Mouse (Mus musculus) midbrain, postnatal 0 days (tissue): Measurements from ENCODE around the gene Haao. TPM values are rescaled to one million over a fixed set of nuclear protein-coding genes. Genes with fewer than 3 reads are reported as not detected.
A peak's percentile ranks its signal among the peaks of the same experiment; 100 is the strongest.
"Not testable (repeated sequence)": the region's sequence is repeated elsewhere in the genome, so short reads cannot be mapped to it uniquely, and the experiment has no call there.

Source experiments
- ATAC-seq: fragments of 200-750 bp; cut with Nextera tagmentation; 2 replicates; pipeline ENCODE4 v1.8.0; 2017; ENCODE audit warnings: moderate number of reproducible peaks, mild to moderate bottlenecking, moderate TSS enrichment, moderate library complexity; ENCODE audit not compliant: low FRiP score
- DNase-seq: peaks from one replicate; pipeline ENCODE4 v3.0.0-alpha.2; 2015; ENCODE audit warnings: low spot score
- H3K27ac ChIP-seq: fragments of 300-500 bp; sonication (generic); 2 replicates; pipeline ENCODE4 v1.5.1; 2014; ENCODE audit warnings: low read depth, mild to moderate bottlenecking, low read length, mixed read lengths
- H3K27me3 ChIP-seq: fragments of 300-500 bp; sonication (generic); 2 replicates; pipeline ENCODE4 v1.6.1; 2014; ENCODE audit warnings: low read length, control low read depth, mixed read lengths; ENCODE audit not compliant: insufficient read depth
- H3K36me3 ChIP-seq: fragments of 300-500 bp; sonication (generic); 2 replicates; pipeline ENCODE4 v1.6.1; 2014; ENCODE audit warnings: low read length, control low read depth, mixed read lengths; ENCODE audit not compliant: insufficient read depth
- H3K4me1 ChIP-seq: fragments of 300-500 bp; sonication (generic); 2 replicates; pipeline ENCODE4 v1.6.1; 2014; ENCODE audit warnings: mild to moderate bottlenecking, control low read depth, antibody characterized with exemption, low read length, mixed read lengths; ENCODE audit not compliant: insufficient read depth
- H3K4me2 ChIP-seq: fragments of 300-500 bp; sonication (generic); 2 replicates; pipeline ENCODE4 v1.6.1; 2014; ENCODE audit warnings: low read depth, mild to moderate bottlenecking, low read length, mixed read lengths; ENCODE audit not compliant: poor library complexity, severe bottlenecking
- H3K4me3 ChIP-seq: fragments of 300-500 bp; sonication (generic); 2 replicates; pipeline ENCODE4 v1.5.1; 2014; ENCODE audit warnings: low read depth, mild to moderate bottlenecking, low read length, moderate library complexity
- H3K9ac ChIP-seq: fragments of 300-500 bp; sonication (generic); replicated peaks from 2 replicates; pipeline ENCODE4 v1.6.1; 2014; ENCODE audit warnings: mild to moderate bottlenecking, low read length, moderate library complexity, mixed read lengths; ENCODE audit not compliant: poor library complexity, severe bottlenecking
- H3K9me3 ChIP-seq: fragments of 300-500 bp; sonication (generic); 2 replicates; pipeline ENCODE4 v1.6.1; 2016; ENCODE audit warnings: low read length, control low read depth
- CTCF ChIP-seq: IDR thresholded peaks from 2 replicates; pipeline ENCODE4 v1.5.1; 2016; ENCODE audit warnings: antibody characterized with exemption, mild to moderate bottlenecking
- WGBS: fragments of 180-500 bp; shearing (Covaris S2); extraction: QIAGEN DNeasy Blood & Tissue Kit; methylation state at CpG from one replicate; pipeline ENCODE4 v1.1.7; 2014; 5-methylcytosine and 5-hydroxymethylcytosine counted together
- polyA plus RNA-seq: library from polyadenylated mRNA; unstranded; fragments of >200 nt; fragmentation: Nextera tagmentation; extraction: Ambion mirVana; gene quantifications from 2 replicates; pipeline ENCODE4 v1.2.1, GENCODE M21; 2015
- total RNA-seq: library from RNA; depleted of rRNA; stranded (reverse); fragments of >200 nt; gene quantifications from 2 replicates; pipeline ENCODE4 v1.2.3, GENCODE M21; 2014

Gene Haao
- total and polyA plus RNA-seq, 2 experiments from 2014 or later, result 0.23 TPM; not detected in 1

GRCm38 (mm10) chr17:83862134-83862881 is 14.5 kb upstream of the Haao start:
- DNase-seq, result peak; percentile 69
- Histone ChIP-seq H3K9me3 (no peaks in the 10 kb centered on the region), H3K27ac (peak overlapping the region; percentile 94), H3K27me3 (no peaks in the 10 kb centered on the region), H3K4me3 (peak overlapping the region; percentile 67), H3K4me2 (peak overlapping the region; percentile 64), H3K4me1 (no peaks in the 10 kb centered on the region), H3K9ac (peak overlapping the region; percentile 72), H3K36me3 (no peaks in the 10 kb centered on the region)
- under 1% methylated on average over 24 of the region's 27 CpGs for WGBS
- TF ChIP-seq CTCF, result no peak
- peak; percentile 85 for ATAC-seq

DNA sequence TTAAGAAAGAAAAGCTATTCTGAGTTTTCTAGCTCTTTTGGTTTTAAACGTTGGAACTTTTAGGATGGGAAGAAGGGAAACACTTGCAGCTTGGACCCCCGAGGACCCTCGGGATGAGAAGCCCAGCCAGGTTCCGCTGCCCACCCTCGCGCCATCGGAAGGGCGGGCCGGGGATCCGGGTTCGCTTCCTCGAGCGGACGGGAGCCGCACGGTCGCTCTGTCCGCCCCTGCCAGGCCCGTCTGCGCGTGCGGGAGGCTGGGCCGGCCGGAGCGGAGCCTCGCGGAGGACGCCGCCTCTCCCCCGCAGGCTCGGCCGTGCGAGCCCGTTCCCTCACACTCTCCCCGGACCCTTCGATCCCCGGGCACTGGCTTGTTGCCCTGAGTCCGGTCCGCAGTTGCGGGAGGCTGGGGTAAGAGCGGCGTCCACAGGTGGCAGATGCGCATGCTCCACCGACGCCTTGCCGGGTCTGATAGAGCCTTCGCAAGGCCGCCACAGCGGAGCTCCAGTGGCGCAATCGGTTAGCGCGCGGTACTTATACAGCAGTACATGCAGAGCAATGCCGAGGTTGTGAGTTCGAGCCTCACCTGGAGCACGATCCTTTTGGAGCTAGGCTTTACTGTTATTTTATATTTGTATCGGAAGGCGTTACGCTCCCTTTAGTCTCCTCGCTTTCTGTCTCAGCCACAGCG is 13.8 kb upstream of the Haao start:
- WGBS, result under 1% methylated on average over 60 of the region's 62 CpGs
- ATAC-seq, result peak; percentile 94
- no peaks in the 10 kb centered on the region for H3K27me3 ChIP-seq
- H3K36me3 ChIP-seq, result no peaks in the 10 kb centered on the region
- peak overlapping the region; percentile 72 for H3K9ac ChIP-seq
- H3K27ac ChIP-seq, result peak overlapping the region; percentile 94
- H3K9me3 ChIP-seq, result no peaks in the 10 kb centered on the region
- peak overlapping the region; percentile 67 for H3K4me3 ChIP-seq
- no peaks in the 10 kb centered on the region for H3K4me1 ChIP-seq
- peak; percentile 94 for DNase-seq
- peak overlapping the region; percentile 64 for H3K4me2 ChIP-seq
- peak; percentile 20; the same call in 1 of the 2 replicates for TF ChIP-seq CTCF

GRCm38 (mm10) chr17:83860968-83861367 is 13.2 kb upstream of the Haao start:
- H3K4me1 ChIP-seq, H3K9ac ChIP-seq, DNase-seq, ATAC-seq, H3K36me3 ChIP-seq, H3K27me3 ChIP-seq, H3K9me3 ChIP-seq: not testable (repeated sequence)
- H3K27ac ChIP-seq, result peak overlapping the region; percentile 94; the same call in 1 of the 2 replicates
- H3K4me3 ChIP-seq, result peak overlapping the region; percentile 67
- WGBS, result 64% methylated on average over 8 of the region's 8 CpGs
- H3K4me2 ChIP-seq, result peak overlapping the region; percentile 64

- no peak for DNase-seq
- no peak for TF ChIP-seq CTCF
- 88% methylated on average over 7 of the region's 7 CpGs for WGBS
These were observed 12.5 kb upstream of the Haao start for GRCm38 (mm10) chr17:83860224-83860623.

GRCm38 (mm10) chr17:83859639-83860038 is 11.9 kb upstream of the Haao start:
- Histone ChIP-seq H3K4me1 (no peaks in the 10 kb centered on the region), H3K9ac (no peak overlapping the region), H3K36me3 (no peaks in the 10 kb centered on the region), H3K4me2 (no peak overlapping the region), H3K4me3 (no peak overlapping the region), H3K27me3 (no peaks in the 10 kb centered on the region), H3K27ac (no peak overlapping the region), H3K9me3 (no peaks in the 10 kb centered on the region)
- no peak for TF ChIP-seq CTCF
- 88% methylated on average over 4 of the region's 4 CpGs for WGBS
- ATAC-seq (no peak), DNase-seq (no peak)

More at GRCm38 (mm10) chr17:83860224-83860623, 12.5 kb upstream of the Haao start:
- Histone ChIP-seq H3K36me3 (no peaks in the 10 kb centered on the region), H3K27me3 (no peaks in the 10 kb centered on the region), H3K4me2 (no peak overlapping the region), H3K9ac (no peak overlapping the region), H3K4me1 (no peaks in the 10 kb centered on the region), H3K27ac (no peak overlapping the region), H3K9me3 (no peaks in the 10 kb centered on the region), H3K4me3 (no peak overlapping the region)
- no peak for ATAC-seq

DNA sequence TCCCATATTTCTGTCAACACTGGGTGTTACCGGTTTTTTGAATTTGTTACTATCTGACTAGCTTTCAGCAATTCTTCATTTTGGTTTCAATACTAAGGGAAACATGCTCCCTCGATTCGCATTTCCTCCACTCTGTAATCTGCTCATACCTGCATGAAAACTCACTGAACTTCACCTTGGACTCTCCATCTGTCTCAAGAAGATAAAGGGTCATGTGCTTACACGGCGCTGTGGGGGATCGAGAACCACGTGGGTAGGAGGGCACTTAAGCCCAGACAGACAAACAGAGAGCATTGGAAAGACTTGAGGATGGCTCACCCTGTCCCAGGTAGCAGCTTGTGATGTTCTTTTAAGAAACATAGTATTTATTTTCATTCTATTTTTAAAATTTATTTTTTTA is 10.7 kb upstream of the Haao start:
- Histone ChIP-seq H3K9ac (no peak overlapping the region), H3K4me3 (no peak overlapping the region), H3K9me3 (no peaks in the 10 kb centered on the region), H3K4me2 (no peak overlapping the region), H3K4me1 (no peaks in the 10 kb centered on the region), H3K27ac (no peak overlapping the region), H3K36me3 (no peaks in the 10 kb centered on the region), H3K27me3 (no peaks in the 10 kb centered on the region)
- DNase-seq, result no peak
- WGBS, result 90% methylated on average over 7 of the region's 7 CpGs
- no peak for ATAC-seq
- no peak for TF ChIP-seq CTCF
